Mouse (Mus musculus): ENCODE measurements around the gene Rpl23a.
"Not testable (repeated sequence)": the region's sequence is repeated elsewhere in the genome, so short reads cannot be mapped to it uniquely, and the experiment has no call there.

Gene Rpl23a

GRCm38 (mm10) chr11:78182961-78183844 is at the start of gene Rpl23a:
Gene Rpl23a, minus strand, starts transcription at chr11:78183584.
- DNase-seq, result peak; percentile 89 to 90

GRCm38 (mm10) chr11:78231518-78231917 is 48.1 kb upstream of the Rpl23a start:
- DNase-seq, result no peak

GRCm38 (mm10) chr11:78223586-78223985 is 40.2 kb upstream of the Rpl23a start:
- no peak for DNase-seq

- DNase-seq, result peak in 1 of 2 experiments; percentile 27
Observed at GRCm38 (mm10) chr11:78215709-78216317, 32.4 kb upstream of the Rpl23a start.

- DNase-seq, result no peak
Observed at GRCm38 (mm10) chr11:78213086-78213817, 29.9 kb upstream of the Rpl23a start.

- no peak for DNase-seq
Observed at GRCm38 (mm10) chr11:78211513-78211912, 28.1 kb upstream of the Rpl23a start.

GRCm38 (mm10) chr11:78210615-78211014 is 27.2 kb upstream of the Rpl23a start:
- no peak for DNase-seq

GRCm38 (mm10) chr11:78209886-78210285 is 26.5 kb upstream of the Rpl23a start:
- DNase-seq, result no peak

GRCm38 (mm10) chr11:78207190-78207589 is 23.8 kb upstream of the Rpl23a start:
- no peak for DNase-seq

- no peak for DNase-seq
Observed at GRCm38 (mm10) chr11:78205361-78206206, 22.2 kb upstream of the Rpl23a start.

GRCm38 (mm10) chr11:78204287-78204686 is 20.9 kb upstream of the Rpl23a start:
- DNase-seq, result peak in 1 of 2 experiments; percentile 21

GRCm38 (mm10) chr11:78202372-78202771 is 19.0 kb upstream of the Rpl23a start:
- DNase-seq, result no peak

GRCm38 (mm10) chr11:78195101-78195863 is 11.9 kb upstream of the Rpl23a start:
- no peak for DNase-seq

GRCm38 (mm10) chr11:78194411-78195100 is 11.2 kb upstream of the Rpl23a start:
- DNase-seq, result peak; percentile 70 to 71

- DNase-seq, result no peak
Observed at GRCm38 (mm10) chr11:78193113-78193512, 9.7 kb upstream of the Rpl23a start, which contains the start of gene Proca1. Gene Proca1, plus strand, starts transcription at chr11:78193392.

- no peak for DNase-seq
Observed at GRCm38 (mm10) chr11:78190041-78190440, 6.7 kb upstream of the Rpl23a start.

- DNase-seq, result peak; percentile 78 to 85
Observed at GRCm38 (mm10) chr11:78189234-78190040, 6.1 kb upstream of the Rpl23a start.

GRCm38 (mm10) chr11:78188331-78189233 is 5.2 kb upstream of the Rpl23a start, which contains the start of gene Rab34:
Gene Rab34, plus strand, starts transcription at chr11:78188430.
- DNase-seq, result peak; percentile 81 to 88

- not testable (repeated sequence) for DNase-seq
Observed at GRCm38 (mm10) chr11:78184702-78185101, 1.3 kb upstream of the Rpl23a start.

All from cerebellum, postnatal 10 days (tissue).